Mouse (Mus musculus): ENCODE results near the gene Terb2.

DNA sequence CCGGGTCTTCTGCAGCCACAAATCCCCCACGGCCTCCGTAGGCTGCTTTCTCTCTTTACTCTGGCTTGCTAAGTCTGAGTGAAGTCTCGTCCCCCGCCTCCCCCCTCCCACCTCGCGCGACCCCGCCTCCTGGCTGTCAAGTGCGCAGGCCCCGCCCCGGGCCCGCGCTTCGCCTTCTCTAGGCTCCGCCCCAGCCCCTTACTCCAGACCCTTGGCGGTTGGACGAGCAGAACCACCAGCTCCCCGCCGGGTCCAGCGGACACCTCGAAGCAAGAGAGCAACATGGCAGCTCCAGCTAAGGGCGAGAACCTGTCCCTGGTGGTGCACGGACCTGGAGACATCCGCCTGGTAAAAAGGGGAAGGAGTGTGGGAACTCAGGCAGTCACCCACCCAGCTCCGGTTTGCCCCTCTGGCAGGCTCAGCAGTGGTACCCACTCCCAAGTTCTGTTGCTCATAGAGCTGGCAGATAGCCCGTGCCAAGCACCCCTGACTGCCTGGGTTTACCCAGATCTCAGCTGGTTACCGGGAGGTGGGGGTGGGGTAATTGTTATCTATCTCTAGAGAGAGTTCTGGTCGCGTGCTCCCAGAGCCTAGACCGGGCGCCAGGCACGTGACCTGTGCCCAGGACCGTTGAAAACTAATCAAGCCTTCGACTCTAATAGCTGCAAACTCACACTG is 48.7 kb downstream of the Terb2 start, which contains the start of gene Sord:
- TF ChIP-seq EP300 (IDR thresholded peaks at IDR 0.05; ENCODE audit: insufficient read depth, low read depth, low read length), result 0 out of 2 replicates have a peak, but pooled peaks have one; percentile 13
- TF ChIP-seq CTCF (IDR thresholded peaks at IDR 0.05), result no peak

Data from heart, adult 2 months (tissue).